Mouse (Mus musculus) brain, embryonic 14.5 days (tissue): ENCODE measurements around the gene Sh3rf1. TPM values are rescaled to one million over a fixed set of nuclear protein-coding genes. Genes with fewer than 3 reads are reported as not detected.

Source experiments
- DNase-seq: peaks from one replicate; pipeline ENCODE4 v3.0.0-alpha.2; 2011; ENCODE audit warnings: low read depth
- CTCF ChIP-seq: fragments of 200-500 bp; IDR thresholded peaks from 2 replicates; pipeline ENCODE4 v1.5.1; 2012; ENCODE audit warnings: inconsistent platforms, mild to moderate bottlenecking, moderate library complexity, borderline replicate concordance; ENCODE audit not compliant: insufficient read depth, insufficient read length; ENCODE audit errors: extremely low read depth
- POLR2A ChIP-seq: fragments of 200-500 bp; IDR thresholded peaks from 2 replicates; pipeline ENCODE4 v1.6.1; 2012; ENCODE audit warnings: mild to moderate bottlenecking, inconsistent platforms, borderline replicate concordance; ENCODE audit not compliant: poor library complexity, insufficient read depth, insufficient read length, severe bottlenecking; ENCODE audit errors: extremely low read depth
- polyA plus RNA-seq: library from polyadenylated mRNA; depleted of rRNA; stranded (reverse); fragments of >200 nt; gene quantifications from 2 replicates; pipeline ENCODE4 v1.2.3, GENCODE M21; 2012

Sh3rf1 gene
- polyA plus RNA-seq, 1 experiment = 33.3 TPM

DNA sequence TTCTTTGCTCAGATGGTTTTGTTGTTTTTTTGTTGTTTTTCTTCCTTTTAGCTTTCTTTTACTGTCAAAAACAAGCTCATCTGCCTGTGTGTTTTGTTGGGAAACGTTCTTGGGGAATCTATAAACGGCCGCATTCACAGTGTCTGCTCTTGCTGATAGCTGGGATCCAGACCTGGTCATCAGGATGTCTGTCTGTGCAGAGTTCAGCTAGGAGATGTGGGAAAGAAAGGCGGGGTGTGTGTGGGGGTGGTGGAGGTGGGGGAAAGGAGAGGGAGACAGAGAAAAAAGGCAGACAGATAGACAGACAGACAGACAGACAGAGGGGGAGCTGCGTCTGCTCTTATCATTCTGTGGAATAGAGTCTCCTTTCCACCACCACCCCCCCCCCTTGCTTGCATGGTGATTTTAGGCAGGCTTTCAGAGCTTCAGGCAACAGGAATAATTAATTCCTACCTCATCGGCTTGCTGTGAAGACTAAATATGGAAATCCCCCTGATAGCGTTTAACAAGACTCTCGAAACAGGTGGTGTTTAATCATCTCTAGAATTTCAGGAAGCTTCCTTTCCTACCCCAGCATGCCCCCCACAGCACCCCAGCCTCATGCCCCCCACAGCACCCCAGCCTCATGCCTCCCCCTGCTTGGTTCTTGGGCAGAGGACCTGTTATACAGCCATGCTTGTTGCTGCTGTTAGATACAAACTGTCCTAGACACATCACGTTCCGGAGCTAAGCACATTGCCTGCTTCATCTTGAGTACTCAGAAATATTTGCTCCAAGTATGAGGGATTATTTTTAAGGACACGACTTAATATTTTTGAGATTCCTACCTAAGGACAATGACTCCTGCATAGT is 155.4 kb downstream of the Sh3rf1 start:
- TF ChIP-seq POLR2A (no peak), CTCF (no peak)
- DNase-seq = peak; percentile 87

DNA sequence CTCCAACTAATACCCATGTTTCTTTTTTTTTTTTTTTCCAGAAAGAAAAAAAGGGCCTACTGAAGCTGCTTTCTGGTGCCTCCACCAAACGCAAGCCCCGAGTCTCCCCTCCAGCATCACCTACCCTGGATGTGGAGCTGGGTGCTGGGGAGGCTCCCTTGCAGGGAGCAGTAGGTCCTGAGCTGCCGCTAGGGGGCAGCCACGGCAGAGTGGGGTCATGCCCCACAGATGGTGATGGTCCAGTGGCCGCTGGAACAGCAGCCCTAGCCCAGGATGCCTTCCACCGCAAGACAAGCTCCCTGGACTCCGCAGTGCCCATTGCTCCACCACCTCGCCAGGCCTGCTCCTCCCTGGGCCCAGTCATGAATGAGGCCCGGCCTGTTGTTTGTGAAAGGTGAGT is 160.9 kb downstream of the Sh3rf1 start:
- DNase-seq = no peak

GRCm38 (mm10) chr8:61385502-61386191 is 162.0 kb downstream of the Sh3rf1 start:
- no peak for DNase-seq
- no peak for TF ChIP-seq POLR2A
- no peak for TF ChIP-seq CTCF

More for the DNA sequence above, 160.9 kb downstream of the Sh3rf1 start:
- no peak for TF ChIP-seq POLR2A
- peak; percentile 28; the same call in 1 of the 2 replicates for TF ChIP-seq CTCF

GRCm38 (mm10) chr8:61386645-61387044 is 163.0 kb downstream of the Sh3rf1 start:
- peak; percentile 95 for DNase-seq
- TF ChIP-seq POLR2A (no peak), CTCF (peak; percentile 12; the same call in 1 of the 2 replicates)

DNA sequence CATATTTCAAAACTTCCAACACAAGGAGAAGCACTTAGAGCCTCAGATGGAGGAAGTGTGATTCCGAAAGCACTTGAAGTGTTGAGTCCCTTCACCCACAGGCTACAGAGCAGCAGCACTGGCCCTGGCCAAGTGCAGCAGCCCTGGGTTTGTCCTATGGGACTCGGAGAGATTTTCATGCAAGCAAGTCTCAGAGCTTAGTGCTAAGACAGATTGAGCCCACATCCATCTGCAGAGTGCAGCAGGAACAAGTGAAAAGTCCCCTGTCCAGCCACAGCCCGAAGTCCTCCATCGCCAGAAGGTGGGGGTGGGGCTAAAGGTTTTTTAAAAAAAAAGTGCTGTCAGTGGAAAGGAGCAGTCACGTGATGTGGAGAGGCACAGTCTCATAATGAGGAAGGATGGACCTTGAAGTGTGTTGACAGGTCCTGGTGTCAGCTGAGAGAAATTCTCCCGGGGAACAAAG is 163.9 kb downstream of the Sh3rf1 start:
- no peak for TF ChIP-seq POLR2A
- TF ChIP-seq CTCF = no peak
- peak; percentile 86 for DNase-seq

- no peak for TF ChIP-seq POLR2A
- TF ChIP-seq CTCF = no peak
- no peak for DNase-seq
Observed at GRCm38 (mm10) chr8:61388341-61388740, 164.7 kb downstream of the Sh3rf1 start.

- TF ChIP-seq POLR2A (no peak), CTCF (no peak)
- DNase-seq = peak; percentile 50
Observed at GRCm38 (mm10) chr8:61390307-61391057, 166.8 kb downstream of the Sh3rf1 start.

DNA sequence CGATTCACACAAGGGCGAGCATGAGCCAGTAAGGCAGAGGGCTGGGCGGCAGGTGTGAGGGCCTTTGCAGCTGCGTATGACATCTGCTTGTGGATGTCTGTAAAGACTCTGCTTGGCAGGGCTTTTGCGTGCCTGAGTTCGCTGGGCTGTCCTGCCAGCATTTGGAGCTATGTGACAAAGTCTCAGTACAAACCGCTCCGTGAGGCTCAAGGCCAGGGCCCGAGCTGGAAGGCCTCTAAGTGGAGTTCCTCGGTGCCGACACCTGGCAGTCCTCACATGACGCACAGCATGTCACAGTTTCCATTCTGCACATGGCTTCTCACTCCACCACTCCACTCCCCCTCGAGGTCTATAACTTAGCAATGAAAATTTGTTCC is 167.4 kb downstream of the Sh3rf1 start:
- peak; percentile 66 for DNase-seq
- TF ChIP-seq POLR2A = no peak
- no peak for TF ChIP-seq CTCF

GRCm38 (mm10) chr8:61397139-61397538 is 173.5 kb downstream of the Sh3rf1 start:
- no peak for DNase-seq
- TF ChIP-seq POLR2A (no peak), CTCF (no peak)

DNA sequence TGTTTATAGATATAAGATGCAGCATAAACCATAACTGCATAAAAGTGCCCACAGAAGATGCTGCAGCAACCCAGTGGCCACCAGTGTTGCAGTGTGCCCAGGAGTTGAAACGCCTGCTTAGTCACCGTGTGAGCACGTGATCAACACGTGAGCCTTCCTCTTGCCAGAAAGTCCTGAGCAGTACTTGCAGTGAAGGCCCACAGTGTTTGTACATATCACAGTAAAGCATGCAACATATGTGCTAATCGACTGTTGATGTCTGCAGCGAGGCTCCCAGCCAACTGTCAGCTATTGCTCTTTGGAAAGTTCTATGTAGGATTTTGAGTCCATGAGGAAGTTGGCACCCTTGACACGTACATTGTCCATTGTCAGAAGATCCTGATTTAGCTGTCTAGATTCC is 174.1 kb downstream of the Sh3rf1 start:
- DNase-seq = no peak
- TF ChIP-seq POLR2A = no peak
- no peak for TF ChIP-seq CTCF

DNA sequence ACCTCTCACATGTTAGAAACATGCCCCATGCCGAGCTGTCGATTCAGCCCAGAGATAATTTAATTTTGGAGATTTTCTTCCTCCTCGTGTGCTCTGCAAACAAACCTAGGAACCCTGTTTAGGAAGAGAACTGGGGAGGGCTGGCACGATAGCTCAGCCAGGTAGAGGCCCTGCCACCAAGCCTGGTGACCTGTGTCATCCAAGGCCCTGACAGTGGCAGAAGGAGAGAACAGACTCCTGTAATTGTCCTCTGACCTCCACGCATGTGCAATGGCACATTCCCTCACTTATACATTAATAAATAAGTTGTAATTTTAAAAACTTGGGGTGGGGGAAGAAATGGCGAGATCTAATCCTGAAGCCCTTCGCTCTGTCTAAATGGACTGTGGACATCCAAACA is 179.2 kb downstream of the Sh3rf1 start:
- TF ChIP-seq POLR2A (no peak), CTCF (no peak)
- DNase-seq = no peak
